Mouse (Mus musculus) mouse trophoblast stem cell (cell line): ENCODE measurements around the gene Sh3pxd2a.

Experiments
- in situ Hi-C, 2 experiments: fragments of 300-500 bp; cut with MseI, MboI; formaldehyde crosslinking; loops; 2 replicates in 1 of 2; 3 replicates in 1 of 2; pipeline ENCODE4 v1.15.1; 2025

Sh3pxd2a gene

GRCm38 (mm10) chr19:47464304-47465241 is at the start of gene Sh3pxd2a:
Gene Sh3pxd2a (minus strand): TSS chr19:47464401.
- in situ Hi-C loops: loop anchor here (10.0 to 25.0 kb wide), 2 partner anchors 100 to 102 kb away; no protein-coding TSS in a partner anchor

GRCm38 (mm10) chr19:47513618-47513897 is 49.4 kb upstream of the Sh3pxd2a start:
- in situ Hi-C loops: no loop called here

GRCm38 (mm10) chr19:47512794-47513617 is 48.8 kb upstream of the Sh3pxd2a start:
- in situ Hi-C loops: no loop called here

GRCm38 (mm10) chr19:47511958-47512357 is 47.8 kb upstream of the Sh3pxd2a start:
- in situ Hi-C loops: no loop called here

- in situ Hi-C loops: no loop called here
Observed at GRCm38 (mm10) chr19:47511294-47511675, 47.1 kb upstream of the Sh3pxd2a start.

- in situ Hi-C loops: no loop called here
Observed at GRCm38 (mm10) chr19:47510473-47511293, 46.5 kb upstream of the Sh3pxd2a start.

GRCm38 (mm10) chr19:47510135-47510472 is 45.9 kb upstream of the Sh3pxd2a start:
- in situ Hi-C loops: no loop called here

- in situ Hi-C loops: loop anchor here in 1 of 2 experiments (10.0 kb wide), 1 partner anchor 106 kb away; no protein-coding TSS in a partner anchor
Observed at GRCm38 (mm10) chr19:47508771-47509281, 44.6 kb upstream of the Sh3pxd2a start.

- in situ Hi-C loops: loop anchor here in 1 of 2 experiments (10.0 kb wide), 1 partner anchor 107 kb away; no protein-coding TSS in a partner anchor
Observed at GRCm38 (mm10) chr19:47508191-47508590, 44.0 kb upstream of the Sh3pxd2a start.

GRCm38 (mm10) chr19:47507128-47508121 is 43.2 kb upstream of the Sh3pxd2a start:
- in situ Hi-C loops: loop anchor here in 1 of 2 experiments (10.0 kb wide), 1 partner anchor 107 kb away; no protein-coding TSS in a partner anchor

- in situ Hi-C loops: loop anchor here (5.0 to 10.0 kb wide), 2 partner anchors 111 to 146 kb away; no protein-coding TSS in a partner anchor
Observed at GRCm38 (mm10) chr19:47503625-47504024, 39.4 kb upstream of the Sh3pxd2a start.

- in situ Hi-C loops: loop anchor here (5.0 to 10.0 kb wide), 2 partner anchors 112 to 145 kb away; no protein-coding TSS in a partner anchor
Observed at GRCm38 (mm10) chr19:47502563-47502962, 38.4 kb upstream of the Sh3pxd2a start.

GRCm38 (mm10) chr19:47500389-47501011 is 36.3 kb upstream of the Sh3pxd2a start:
- in situ Hi-C loops: loop anchor here (5.0 to 10.0 kb wide), 2 partner anchors 114 to 143 kb away; no protein-coding TSS in a partner anchor

GRCm38 (mm10) chr19:47499841-47500240 is 35.6 kb upstream of the Sh3pxd2a start:
- in situ Hi-C loops: loop anchor here (5.0 to 10.0 kb wide), 2 partner anchors 115 to 143 kb away; no protein-coding TSS in a partner anchor

- in situ Hi-C loops: no loop called here
Observed at GRCm38 (mm10) chr19:47498942-47499341, 34.7 kb upstream of the Sh3pxd2a start.

GRCm38 (mm10) chr19:47497736-47498135 is 33.5 kb upstream of the Sh3pxd2a start:
- in situ Hi-C loops: no loop called here

GRCm38 (mm10) chr19:47497313-47497712 is 33.1 kb upstream of the Sh3pxd2a start:
- in situ Hi-C loops: no loop called here

- in situ Hi-C loops: no loop called here
Observed at GRCm38 (mm10) chr19:47493017-47493997, 29.1 kb upstream of the Sh3pxd2a start.
